Mouse (Mus musculus): Measurements from ENCODE around the gene Cdcp2. TPM values are rescaled to one million over a fixed set of nuclear protein-coding genes. Genes with fewer than 3 reads are reported as not detected.

The Cdcp2 gene
- polyA plus RNA-seq, 1 experiment = not detected

DNA sequence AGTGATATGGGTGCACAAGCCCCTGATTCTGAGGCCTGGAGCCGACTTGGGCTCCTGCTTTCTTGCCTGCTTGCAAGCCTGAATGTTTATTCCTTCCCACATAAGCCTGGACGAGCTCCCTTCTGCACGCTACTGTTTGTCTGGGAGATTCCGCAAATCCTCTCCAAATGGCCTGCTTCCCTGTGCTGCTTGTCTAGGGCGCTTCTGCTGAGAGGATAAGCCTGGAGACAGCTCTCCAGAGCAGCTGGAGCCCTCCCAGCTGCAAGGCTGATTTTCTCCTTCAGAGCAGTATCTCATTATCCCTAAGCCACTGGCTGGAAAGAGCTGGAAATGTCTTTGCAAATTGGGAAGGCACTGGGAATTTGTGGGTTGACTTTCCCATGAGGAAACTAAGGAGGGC, 21.2 kb upstream of the Cdcp2 start:
- 0 out of 2 replicates have a peak, but pooled peaks cover 2% of the 10 kb centered on the region for H3K4me1 ChIP-seq (ENCODE audit: control insufficient read depth, insufficient read depth, insufficient read length, low read length)
- H3K4me3 ChIP-seq (ENCODE audit: insufficient read depth, low read depth, low read length) = no peak overlapping the region
- no peak overlapping the region for H3K27ac ChIP-seq (replicated peaks; ENCODE audit: low read depth, low read length)

DNA sequence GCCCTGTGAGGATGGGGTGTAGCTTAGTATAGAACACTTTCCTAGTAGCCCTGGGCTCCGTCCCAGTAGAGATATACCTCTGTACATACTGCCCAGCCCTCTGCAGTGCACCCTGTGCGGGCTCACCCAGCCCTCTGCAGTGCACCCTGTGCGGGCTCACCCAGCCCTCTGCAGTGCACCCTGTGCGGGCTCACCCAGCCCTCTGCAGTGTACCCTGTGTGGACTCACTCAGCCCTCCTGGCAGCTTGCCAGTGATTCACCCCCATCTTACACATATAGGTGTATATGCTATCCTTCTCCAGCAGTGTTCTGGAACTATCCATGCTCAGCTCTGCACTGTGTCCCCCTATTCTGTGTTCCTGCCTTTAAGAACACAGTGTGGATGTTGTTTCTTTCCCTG, 17.8 kb upstream of the Cdcp2 start:
- H3K4me1 ChIP-seq (ENCODE audit: control insufficient read depth, insufficient read depth, insufficient read length, low read length) = 0 out of 2 replicates have a peak, but pooled peaks cover 5% of the 10 kb centered on the region
- H3K4me3 ChIP-seq (ENCODE audit: insufficient read depth, low read depth, low read length) = no peak overlapping the region
- no peak overlapping the region for H3K27ac ChIP-seq (replicated peaks; ENCODE audit: low read depth, low read length)

DNA sequence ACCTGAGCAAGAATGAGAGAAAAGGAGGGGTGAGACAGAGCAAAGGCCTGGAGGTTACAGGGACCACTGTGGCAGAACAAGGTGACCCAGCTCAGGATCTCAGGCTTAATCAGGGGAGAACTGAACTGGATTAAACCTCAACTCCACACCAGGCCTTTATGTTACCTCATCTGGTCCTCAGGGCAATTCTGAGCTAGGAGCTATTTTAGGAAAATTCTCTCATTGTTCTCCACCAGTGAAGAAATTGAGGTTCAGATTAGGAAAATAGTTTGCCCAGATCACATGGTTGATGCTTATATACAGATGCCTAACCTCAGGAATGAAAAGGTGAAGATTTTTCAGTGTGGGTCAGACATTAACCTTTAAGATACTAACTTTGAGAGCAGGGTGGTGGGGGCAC, 17.0 kb upstream of the Cdcp2 start:
- 0 out of 2 replicates have a peak, but pooled peaks cover 5% of the 10 kb centered on the region for H3K4me1 ChIP-seq (ENCODE audit: control insufficient read depth, insufficient read depth, insufficient read length, low read length)
- H3K4me3 ChIP-seq (ENCODE audit: insufficient read depth, low read depth, low read length) = no peak overlapping the region
- H3K27ac ChIP-seq (replicated peaks; ENCODE audit: low read depth, low read length) = no peak overlapping the region

DNA sequence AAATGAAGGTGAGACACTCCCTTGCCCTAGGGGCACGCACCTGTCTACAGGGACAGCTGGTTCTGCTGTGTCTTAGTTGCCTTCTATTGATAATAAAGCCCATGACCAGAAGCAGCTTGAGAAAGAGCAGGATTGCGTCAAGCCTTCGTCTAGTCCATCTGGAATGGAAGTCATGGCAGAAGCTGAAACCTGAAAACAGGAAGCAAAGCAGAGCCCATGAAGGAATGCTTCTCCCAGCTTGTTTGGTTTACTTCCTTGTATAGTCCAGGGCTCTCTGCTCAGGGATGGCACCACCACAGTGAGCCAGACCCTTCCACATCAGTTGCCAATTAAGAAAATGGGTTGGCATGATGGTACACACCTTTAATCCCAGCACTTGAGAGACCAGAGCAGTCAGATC, 14.5 kb upstream of the Cdcp2 start:
- Histone ChIP-seq H3K4me1 (ENCODE audit: control insufficient read depth, insufficient read depth, insufficient read length, low read length) (0 out of 2 replicates have a peak, but pooled peaks cover 5% of the 10 kb centered on the region), H3K27ac (replicated peaks; ENCODE audit: low read depth, low read length) (no peak overlapping the region), H3K4me3 (ENCODE audit: insufficient read depth, low read depth, low read length) (no peak overlapping the region)

DNA sequence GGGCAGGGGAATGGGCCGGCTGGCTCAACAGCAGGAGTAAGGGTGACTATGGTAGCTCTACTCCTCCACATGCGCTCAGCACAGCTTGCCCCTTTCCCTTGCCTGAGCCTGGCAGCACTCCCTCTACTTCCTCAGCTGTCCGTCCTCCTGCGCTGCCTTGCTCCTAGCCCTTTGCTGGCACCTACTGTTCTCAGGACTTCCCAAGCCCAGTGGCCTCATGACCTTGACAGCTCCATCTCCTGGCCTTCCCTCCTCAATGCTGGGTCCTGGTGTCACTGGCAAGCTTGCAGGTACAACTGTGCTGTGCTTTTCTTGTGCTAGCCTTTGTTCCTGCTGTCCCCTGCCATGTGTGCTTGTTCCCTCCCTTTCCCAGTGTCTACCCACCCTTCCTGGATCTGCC, 13.6 kb upstream of the Cdcp2 start:
- H3K27ac ChIP-seq (replicated peaks; ENCODE audit: low read depth, low read length) = no peak overlapping the region
- no peak overlapping the region for H3K4me3 ChIP-seq (ENCODE audit: insufficient read depth, low read depth, low read length)
- H3K4me1 ChIP-seq (ENCODE audit: control insufficient read depth, insufficient read depth, insufficient read length, low read length) = 0 out of 2 replicates have a peak, but pooled peaks cover 5% of the 10 kb centered on the region

DNA sequence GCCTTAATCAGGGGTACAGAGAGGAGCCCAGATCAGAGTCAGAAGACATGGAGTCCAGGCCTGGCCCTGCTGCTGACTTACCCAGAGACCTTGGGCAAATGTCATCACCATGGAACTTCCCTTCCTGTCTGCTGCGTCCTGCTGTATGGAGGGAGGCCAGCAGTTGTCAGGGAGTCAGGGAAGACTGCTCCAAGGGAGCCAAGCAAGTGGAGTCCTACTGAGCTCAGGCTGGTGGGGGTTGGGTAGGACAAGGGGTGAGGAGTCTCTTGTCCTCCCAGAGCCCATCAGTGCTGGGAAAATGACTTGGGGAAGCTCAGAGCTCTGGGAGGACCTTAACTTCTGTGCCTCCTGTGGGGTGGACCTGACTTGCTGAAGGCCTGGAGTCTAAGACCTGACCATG, 12.3 kb upstream of the Cdcp2 start:
- Histone ChIP-seq H3K4me3 (ENCODE audit: insufficient read depth, low read depth, low read length) (no peak overlapping the region), H3K4me1 (ENCODE audit: control insufficient read depth, insufficient read depth, insufficient read length, low read length) (0 out of 2 replicates have a peak, but pooled peaks cover 5% of the 10 kb centered on the region), H3K27ac (replicated peaks; ENCODE audit: low read depth, low read length) (no peak overlapping the region)

DNA sequence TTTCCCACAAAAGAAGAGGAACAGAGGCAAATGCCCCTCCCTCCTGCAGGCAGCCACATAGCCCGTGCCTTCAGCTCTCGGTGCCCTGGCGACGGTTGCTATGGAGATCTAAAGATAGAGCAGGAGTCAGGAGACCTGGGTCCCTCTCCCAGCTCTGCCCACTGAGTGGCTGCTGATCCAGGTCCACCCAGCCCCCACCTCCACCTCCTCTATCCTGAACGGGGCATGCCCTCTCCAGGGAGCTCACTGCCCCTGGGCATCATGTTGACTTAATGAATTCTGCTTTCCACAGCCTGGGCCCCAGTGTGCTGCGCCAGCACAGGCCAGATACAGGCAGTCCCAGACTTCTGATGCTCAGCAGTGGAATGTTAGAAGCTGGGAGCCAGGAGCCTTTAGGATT, 11.8 kb upstream of the Cdcp2 start:
- no peak overlapping the region for H3K4me3 ChIP-seq (ENCODE audit: insufficient read depth, low read depth, low read length)
- 0 out of 2 replicates have a peak, but pooled peaks cover 5% of the 10 kb centered on the region for H3K4me1 ChIP-seq (ENCODE audit: control insufficient read depth, insufficient read depth, insufficient read length, low read length)
- no peak overlapping the region for H3K27ac ChIP-seq (replicated peaks; ENCODE audit: low read depth, low read length)

DNA sequence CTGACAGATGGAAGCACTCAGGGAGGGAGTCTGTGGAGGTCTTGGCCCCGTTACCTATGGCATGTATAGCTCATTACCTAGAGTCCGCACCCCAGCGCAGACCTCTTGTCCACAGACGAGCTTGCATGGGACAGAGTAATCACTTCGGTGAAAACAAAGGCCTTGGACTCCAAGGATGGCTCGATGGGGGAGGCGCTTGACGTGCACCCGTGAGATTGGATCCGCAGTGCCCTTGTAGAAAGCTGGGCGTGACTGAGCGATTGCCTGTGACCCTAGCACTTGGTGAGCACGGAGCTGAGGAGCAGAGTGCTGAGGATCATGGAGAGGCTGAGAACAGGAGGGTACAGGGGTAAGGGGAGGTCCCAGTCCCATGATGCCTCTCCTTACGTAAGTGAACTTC, 5.0 kb upstream of the Cdcp2 start:
- no peak overlapping the region for H3K27ac ChIP-seq (replicated peaks; ENCODE audit: low read depth, low read length)
- no peak overlapping the region for H3K4me3 ChIP-seq (ENCODE audit: insufficient read depth, low read depth, low read length)
- H3K4me1 ChIP-seq (ENCODE audit: control insufficient read depth, insufficient read depth, insufficient read length, low read length) = no peaks in the 10 kb centered on the region

DNA sequence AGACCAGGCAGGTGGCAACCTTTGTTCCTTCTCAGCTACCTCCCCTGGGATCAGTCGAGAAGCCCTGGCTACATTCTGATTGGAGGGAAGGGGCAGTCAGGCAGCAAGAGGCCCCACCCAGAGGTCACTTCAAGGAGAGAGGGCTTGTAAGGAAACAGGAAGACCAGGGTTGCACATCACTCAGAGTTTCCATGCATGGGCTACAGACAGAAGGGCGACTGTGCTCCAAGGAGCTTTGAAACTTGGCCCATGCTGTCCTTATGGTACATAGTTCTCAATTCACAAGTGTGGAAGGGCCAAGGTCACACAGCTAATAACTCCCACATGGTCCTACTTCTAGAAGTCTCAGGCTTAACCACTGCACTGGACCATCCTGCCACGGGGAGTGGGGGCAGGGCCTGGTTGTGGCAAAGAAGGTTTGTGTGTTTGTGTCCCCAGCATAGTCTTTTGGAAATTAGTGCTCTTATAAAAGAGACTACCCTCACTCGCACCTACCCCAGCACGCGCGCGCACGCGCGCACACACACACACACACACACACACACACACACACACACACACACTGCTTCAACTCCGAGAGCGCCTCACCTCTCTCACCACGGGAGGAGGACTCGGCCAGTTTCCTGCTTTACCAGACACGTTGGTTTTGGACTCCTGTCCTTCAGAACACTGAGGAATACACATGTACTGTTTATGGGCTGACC, 2.1 kb upstream of the Cdcp2 start:
- Histone ChIP-seq H3K27ac (replicated peaks; ENCODE audit: low read depth, low read length) (no peak overlapping the region), H3K4me1 (ENCODE audit: control insufficient read depth, insufficient read depth, insufficient read length, low read length) (peaks cover 3% of the 10 kb centered on the region; the same call in 1 of the 2 replicates), H3K4me3 (ENCODE audit: insufficient read depth, low read depth, low read length) (no peak overlapping the region)

DNA sequence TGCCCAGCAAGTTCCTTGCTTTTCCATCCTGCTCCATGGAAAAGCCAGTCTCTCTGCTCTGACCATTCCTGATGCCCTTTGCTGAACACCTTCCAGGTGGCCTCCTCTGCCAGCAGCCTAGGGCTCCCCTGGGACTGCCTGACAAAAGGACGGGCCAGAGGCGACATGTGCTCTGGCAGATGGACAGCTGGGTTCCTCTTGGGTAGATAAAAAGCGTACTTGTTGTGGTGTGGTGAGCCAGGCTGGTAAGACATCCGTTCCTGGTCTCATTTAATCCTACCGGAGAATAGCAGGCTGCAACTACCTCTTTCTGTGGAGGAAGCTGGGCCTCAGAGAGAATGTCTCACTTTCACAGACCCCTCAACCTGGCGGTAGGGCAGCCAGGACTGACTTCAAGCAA, 648 bp upstream of the Cdcp2 start:
- Histone ChIP-seq H3K27ac (replicated peaks; ENCODE audit: low read depth, low read length) (no peak overlapping the region), H3K4me1 (ENCODE audit: control insufficient read depth, insufficient read depth, insufficient read length, low read length) (peaks cover 3% of the 10 kb centered on the region; the same call in 1 of the 2 replicates), H3K4me3 (ENCODE audit: insufficient read depth, low read depth, low read length) (no peak overlapping the region)

DNA sequence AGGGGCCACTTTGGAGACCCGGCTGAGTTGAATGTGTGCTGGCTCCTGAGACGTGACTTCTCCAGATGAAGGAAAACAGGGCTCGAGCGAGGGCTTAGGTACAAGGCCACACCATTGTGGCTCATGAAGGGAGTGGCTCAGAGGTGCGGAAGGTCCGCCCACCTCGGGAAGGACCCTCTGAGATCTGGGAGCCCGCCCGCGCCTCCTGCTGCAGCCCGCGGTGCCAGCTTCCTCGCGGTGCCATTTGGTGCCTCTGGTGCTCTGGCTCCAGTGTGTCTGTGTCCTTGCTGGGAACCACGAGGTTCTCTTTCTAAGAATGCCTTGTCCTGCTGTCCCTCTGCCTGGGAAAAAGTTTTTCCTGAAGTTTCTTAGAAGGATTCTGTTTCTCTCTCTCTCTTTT, 1.2 kb downstream of the Cdcp2 start:
- H3K27ac ChIP-seq (replicated peaks; ENCODE audit: low read depth, low read length) = no peak overlapping the region
- H3K4me1 ChIP-seq (ENCODE audit: control insufficient read depth, insufficient read depth, insufficient read length, low read length) = peaks cover 3% of the 10 kb centered on the region; the same call in 1 of the 2 replicates
- no peak overlapping the region for H3K4me3 ChIP-seq (ENCODE audit: insufficient read depth, low read depth, low read length)

DNA sequence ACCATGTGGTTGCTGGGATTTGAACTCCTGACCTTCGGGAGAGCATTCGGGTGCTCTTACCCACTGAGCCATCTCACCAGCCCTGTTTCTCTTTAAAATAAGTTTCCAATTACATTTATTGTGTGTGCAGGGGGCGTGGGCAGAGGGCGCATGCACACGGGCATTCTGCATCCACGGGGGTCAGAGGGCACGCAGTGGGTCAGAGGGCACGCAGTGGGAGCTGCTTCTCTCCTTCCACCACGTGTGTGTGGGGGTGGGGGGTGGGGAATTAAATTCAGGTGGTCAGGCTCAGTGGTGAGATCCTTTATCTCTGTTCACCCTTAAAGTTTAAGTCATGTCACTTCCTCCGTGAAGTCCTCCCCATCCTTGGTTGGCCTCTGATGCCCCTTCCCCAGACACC, 1.7 kb downstream of the Cdcp2 start:
- no peak overlapping the region for H3K27ac ChIP-seq (replicated peaks; ENCODE audit: low read depth, low read length)
- peaks cover 3% of the 10 kb centered on the region; the same call in 1 of the 2 replicates for H3K4me1 ChIP-seq (ENCODE audit: control insufficient read depth, insufficient read depth, insufficient read length, low read length)
- no peak overlapping the region for H3K4me3 ChIP-seq (ENCODE audit: insufficient read depth, low read depth, low read length)

DNA sequence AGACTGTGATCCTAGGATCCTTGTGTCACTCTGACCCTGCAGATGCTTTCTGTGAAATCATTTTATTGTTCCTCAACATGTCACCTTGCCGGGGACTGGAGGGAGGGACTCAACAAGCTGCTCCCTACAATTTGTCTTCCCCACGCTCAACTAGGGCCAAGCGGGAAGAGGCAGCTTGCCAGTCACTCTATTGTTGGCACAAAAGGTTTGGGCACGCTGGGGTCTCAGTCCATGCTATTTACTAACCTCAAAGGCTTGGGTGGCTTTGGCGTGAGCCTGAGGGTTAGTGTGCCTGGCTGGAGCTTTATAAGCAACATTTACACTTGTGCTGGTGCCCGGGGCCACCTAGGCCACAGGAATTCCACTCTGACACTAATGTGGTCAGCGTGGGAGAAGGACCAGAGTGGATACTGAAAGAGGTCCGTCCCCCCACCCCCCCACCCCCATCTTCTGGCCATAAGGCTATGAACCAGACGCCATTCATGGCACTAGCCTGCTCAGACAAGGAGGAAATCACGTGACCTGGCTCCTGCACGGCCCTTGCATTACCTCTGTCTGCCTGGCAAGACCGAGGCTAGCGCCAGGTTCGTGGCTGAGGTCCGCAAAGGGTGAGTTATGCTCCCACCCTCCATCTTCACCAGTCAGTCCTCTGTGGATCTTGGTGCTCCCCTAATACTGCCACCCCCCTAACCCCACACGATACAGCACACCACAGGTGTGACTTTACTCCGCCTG, 2.3 kb downstream of the Cdcp2 start:
- H3K4me1 ChIP-seq (ENCODE audit: control insufficient read depth, insufficient read depth, insufficient read length, low read length) = peaks cover 3% of the 10 kb centered on the region; the same call in 1 of the 2 replicates
- no peak overlapping the region for H3K27ac ChIP-seq (replicated peaks; ENCODE audit: low read depth, low read length)
- H3K4me3 ChIP-seq (ENCODE audit: insufficient read depth, low read depth, low read length) = no peak overlapping the region

DNA sequence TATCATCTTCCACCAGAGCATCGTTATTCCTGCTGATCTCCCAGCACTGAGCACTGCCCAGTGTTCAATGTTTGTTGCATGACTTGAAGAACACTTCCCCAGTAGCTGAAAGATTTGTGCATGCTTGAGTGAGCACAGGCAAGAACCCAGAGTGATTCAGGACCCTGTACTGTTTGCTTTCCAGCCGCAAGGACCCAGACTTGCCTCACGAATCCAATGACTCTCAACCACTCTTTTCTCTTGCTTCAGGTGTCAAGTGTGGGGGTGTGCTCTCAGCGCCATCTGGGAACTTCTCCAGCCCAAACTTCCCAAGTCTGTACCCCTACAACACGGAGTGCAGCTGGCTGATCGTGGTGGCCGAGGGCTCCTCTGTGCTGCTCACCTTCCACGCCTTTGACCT, 5.5 kb downstream of the Cdcp2 start:
- peaks cover 3% of the 10 kb centered on the region; the same call in 1 of the 2 replicates for H3K4me1 ChIP-seq (ENCODE audit: control insufficient read depth, insufficient read depth, insufficient read length, low read length)
- H3K27ac ChIP-seq (replicated peaks; ENCODE audit: low read depth, low read length) = no peak overlapping the region
- H3K4me3 ChIP-seq (ENCODE audit: insufficient read depth, low read depth, low read length) = no peak overlapping the region

DNA sequence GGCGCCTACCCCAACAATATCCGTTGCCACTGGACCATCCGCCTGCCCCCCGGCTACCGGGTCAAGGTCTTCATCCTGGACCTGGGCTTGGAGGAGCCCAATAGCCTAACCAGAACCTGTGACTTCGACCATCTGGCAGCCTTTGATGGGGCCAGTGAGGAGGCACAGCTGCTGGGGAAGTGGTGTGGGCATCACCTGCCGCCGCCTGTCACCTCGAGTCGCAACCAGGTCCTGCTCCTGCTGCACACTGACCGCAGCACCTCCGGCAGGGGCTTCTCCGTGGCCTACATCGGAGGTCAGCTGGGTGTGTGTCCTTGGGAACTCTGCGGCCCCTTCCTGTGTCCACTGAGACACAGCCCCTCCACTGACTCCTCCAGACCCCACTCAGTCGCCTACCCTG, 10.1 kb downstream of the Cdcp2 start:
- H3K27ac ChIP-seq (replicated peaks; ENCODE audit: low read depth, low read length) = no peak overlapping the region
- H3K4me3 ChIP-seq (ENCODE audit: insufficient read depth, low read depth, low read length) = no peak overlapping the region
- H3K4me1 ChIP-seq (ENCODE audit: control insufficient read depth, insufficient read depth, insufficient read length, low read length) = no peaks in the 10 kb centered on the region

DNA sequence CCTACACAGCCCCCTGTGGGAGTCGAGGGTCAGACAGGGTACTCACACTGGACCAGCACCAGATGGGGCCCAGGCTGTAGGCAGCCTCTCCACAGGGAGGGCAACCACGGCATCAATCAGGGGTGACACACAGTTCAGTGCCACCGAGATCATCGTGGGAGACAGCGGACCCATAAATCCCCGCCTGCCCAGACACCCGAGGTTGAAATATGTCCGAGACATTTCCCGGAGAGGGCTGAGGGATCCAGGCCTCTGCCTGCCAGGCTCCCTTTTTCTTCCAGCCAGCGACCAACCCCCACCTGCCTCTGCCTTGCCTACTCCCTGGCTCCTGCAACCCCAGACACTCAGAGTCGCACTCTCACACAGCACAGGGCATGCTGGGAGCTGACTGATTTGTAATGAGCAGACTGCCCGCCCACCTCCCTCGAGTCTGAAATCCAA, 11.6 kb downstream of the Cdcp2 start:
- no peaks in the 10 kb centered on the region for H3K4me1 ChIP-seq (ENCODE audit: control insufficient read depth, insufficient read depth, insufficient read length, low read length)

More for the DNA sequence above, 11.6 kb downstream of the Cdcp2 start:
- peak overlapping the region; percentile 40 for H3K4me3 ChIP-seq (ENCODE audit: insufficient read depth, low read depth, low read length)
- H3K27ac ChIP-seq (replicated peaks; ENCODE audit: low read depth, low read length) = no peak overlapping the region
